Mouse (Mus musculus): Measurements from ENCODE around the gene Dgkq. TPM values are rescaled to one million over a fixed set of nuclear protein-coding genes. Genes with fewer than 3 reads are reported as not detected.

Gene Dgkq
- total RNA-seq, 4 experiments from 2014 or later = 2.6 to 4.6 (median 3.1) TPM

DNA sequence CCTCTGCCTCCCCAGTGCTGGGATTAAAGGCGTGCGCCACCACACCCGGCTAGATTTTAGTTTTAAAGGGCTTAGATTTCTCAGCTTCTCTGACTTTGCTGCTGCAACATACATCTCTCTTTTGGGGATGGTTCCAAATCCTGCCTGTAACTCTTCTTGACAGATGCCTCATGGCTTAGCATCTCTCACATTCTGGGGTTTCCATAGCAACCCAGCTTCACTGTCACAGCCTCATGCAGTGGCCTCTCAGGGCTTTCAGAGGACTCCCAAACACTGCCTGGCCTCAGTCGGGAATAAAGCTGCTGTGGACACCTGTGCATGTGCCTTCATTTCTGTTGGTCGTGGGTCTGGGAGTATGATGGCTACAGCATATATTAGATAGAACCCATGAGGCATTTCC is 19.6 kb upstream of the Dgkq start:
- no peak for DNase-seq (ENCODE audit: low spot score in 2 of 2)

DNA sequence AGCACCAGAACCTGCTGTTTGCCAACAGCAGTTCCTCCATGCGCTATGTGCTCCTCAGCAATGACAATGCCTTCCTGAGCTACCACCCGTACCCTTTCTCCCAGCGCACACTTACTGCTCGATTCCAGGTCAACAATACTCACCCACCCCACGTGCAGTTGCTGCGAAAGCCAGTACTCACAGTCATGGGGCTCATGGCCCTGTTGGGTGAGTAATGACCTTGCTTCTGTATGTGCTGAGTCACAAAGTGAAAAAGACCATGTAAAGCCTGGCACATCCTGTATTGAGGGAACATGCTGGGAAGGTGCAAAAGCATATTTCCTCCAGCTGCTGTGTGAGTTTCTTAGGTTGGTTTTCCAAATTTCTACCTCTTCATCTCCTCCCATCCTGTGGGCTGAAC is 11.4 kb upstream of the Dgkq start:
- DNase-seq (ENCODE audit: low spot score in 2 of 2) = no peak

DNA sequence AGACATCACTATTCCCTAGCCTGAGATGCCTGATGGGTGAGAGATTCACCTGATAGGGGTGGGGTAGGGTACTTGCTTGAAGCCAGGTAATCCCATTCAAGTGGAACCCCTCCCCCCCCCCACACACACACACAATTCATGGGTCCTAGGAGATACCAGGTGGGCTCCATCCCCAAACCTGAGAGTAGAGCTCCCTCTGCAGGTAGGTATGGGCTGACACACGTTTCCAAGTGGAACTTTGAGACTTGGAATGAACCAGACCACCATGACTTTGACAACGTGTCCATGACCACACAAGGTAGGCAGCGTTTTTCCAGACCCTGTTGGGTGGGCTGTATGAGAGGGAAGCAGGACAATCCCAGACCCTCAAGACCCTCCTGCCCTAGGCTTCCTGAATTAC is 10.4 kb upstream of the Dgkq start:
- no peak for DNase-seq (ENCODE audit: low spot score in 2 of 2)

DNA sequence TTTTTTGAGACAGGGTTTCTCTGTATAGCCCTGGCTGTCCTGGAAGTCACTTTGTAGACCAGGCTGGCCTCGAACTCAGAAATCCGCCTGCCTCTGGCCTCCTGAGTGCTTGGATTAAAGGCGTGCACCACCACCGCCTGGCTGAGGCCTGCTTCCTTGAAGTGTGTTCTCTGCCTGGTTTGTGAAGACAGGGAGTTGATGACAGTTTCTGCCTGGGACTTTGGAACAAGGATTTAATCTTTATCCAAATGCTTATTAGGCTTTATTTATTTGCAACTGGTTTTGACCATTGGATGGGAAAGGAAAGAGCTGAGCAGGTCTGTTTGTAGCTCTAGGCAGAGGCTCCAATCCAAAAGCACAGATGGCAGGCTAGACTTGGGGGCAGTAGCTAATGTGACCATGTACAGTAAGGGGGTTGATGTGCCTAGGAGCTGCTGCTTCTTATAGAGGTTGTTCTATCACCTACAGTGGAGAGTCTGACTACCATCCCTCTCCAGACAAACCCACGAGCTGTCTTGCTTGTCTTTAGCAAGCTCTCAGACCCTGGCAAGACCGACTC is 8.9 kb upstream of the Dgkq start:
- no peak for DNase-seq (ENCODE audit: low spot score in 2 of 2)

- no peak for DNase-seq (ENCODE audit: low spot score in 2 of 2)
These were observed 8.3 kb upstream of the Dgkq start for GRCm38 (mm10) chr5:108677605-108678295.

- DNase-seq (ENCODE audit: low spot score in 2 of 2) = no peak
These were observed 7.5 kb upstream of the Dgkq start for GRCm38 (mm10) chr5:108676772-108677498.

- no peak for DNase-seq (ENCODE audit: low spot score in 2 of 2)
These were observed 5.9 kb upstream of the Dgkq start, which contains the start of gene Slc26a1 for GRCm38 (mm10) chr5:108675251-108675816. Gene Slc26a1, minus strand, starts transcription at chr5:108675569.

DNA sequence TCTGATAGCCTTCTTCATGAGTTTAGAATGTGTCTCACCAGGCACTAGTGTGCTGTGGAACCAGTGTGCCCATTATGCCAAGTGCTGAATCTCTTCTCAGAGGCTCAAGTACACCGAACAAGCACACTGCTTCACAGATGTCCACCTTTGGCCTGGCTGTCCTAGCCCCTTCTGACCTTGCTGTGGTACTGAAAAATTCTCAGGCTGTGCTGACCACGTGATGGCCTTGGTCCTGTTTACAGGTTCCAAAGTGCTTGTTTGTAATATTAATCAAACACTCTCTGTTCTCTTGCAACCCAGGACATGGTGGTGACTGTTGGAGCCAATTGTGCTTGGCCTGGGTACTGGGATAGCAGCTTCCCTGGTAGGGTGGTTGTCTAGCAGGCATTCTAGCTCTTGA is 5.2 kb upstream of the Dgkq start:
- DNase-seq (ENCODE audit: low spot score in 2 of 2) = no peak

DNA sequence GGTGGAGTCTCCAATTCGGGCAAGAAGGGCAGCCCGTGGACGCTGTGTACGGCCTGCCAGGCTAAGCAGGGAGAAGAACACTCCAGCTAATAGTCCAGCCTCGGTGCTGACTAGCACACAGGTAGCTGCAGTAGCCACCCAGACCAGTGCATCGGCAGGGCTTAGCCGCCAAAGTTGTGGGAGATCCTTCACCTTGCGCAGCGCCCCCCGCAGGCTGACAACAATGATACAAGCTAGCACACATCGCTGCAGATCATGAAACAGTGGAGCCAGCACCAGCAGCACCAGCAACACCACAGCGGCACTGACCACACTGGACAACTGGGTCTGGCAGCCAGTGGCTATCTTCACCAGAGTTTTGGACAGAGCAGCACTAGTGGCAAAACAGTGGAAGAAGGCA is 2.3 kb upstream of the Dgkq start:
- DNase-seq (ENCODE audit: low spot score in 2 of 2) = no peak

GRCm38 (mm10) chr5:108670785-108671184 is 1.3 kb upstream of the Dgkq start:
- DNase-seq (ENCODE audit: low spot score in 2 of 2) = no peak

DNA sequence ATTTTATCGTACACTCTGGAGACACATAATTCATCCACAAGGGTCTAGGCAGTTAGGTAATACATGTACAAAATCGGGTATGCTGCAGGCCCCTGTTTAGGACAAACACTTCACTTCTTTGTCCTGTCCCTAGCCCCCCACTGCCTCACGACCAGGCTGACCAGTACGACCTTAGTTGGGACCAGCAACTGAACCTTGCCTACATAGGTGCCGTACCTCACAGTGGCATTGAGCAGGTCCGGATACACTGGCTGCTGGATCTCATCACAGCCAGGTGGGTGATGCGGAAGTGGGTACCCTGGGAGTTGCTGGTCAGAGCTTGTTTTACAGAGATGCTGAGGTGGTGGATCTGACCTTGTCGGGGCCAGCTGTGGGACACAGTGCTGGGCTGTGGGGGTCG is 514 bp upstream of the Dgkq start:
- DNase-seq (ENCODE audit: low spot score in 2 of 2) = no peak

- no peak for DNase-seq (ENCODE audit: low spot score in 2 of 2)
These were observed 1.0 kb downstream of the Dgkq start for GRCm38 (mm10) chr5:108668387-108668932.

GRCm38 (mm10) chr5:108667370-108667769 is 2.1 kb downstream of the Dgkq start:
- no peak for DNase-seq (ENCODE audit: low spot score in 2 of 2)

DNA sequence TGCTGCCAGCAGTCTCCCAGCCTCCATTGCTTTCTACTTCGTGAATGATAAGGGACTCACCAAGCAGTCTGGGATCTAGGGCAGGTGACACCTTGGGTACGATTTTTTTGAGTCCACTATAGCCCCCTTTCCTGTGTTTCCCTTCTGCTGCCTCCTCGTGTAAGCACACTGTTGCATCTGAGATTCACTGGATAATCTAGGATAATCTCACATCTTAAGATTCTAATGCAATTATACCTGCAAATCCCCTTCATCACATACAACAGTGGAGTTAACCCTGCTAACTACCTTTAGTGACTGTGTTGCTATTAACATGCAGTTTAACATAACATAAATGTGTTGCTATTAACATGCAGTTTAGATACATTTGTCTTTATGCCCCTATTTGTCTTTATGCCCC is 4.4 kb downstream of the Dgkq start:
- no peak for DNase-seq (ENCODE audit: low spot score in 2 of 2)

GRCm38 (mm10) chr5:108662772-108663171 is 6.7 kb downstream of the Dgkq start:
- no peak for DNase-seq (ENCODE audit: low spot score in 2 of 2)

DNA sequence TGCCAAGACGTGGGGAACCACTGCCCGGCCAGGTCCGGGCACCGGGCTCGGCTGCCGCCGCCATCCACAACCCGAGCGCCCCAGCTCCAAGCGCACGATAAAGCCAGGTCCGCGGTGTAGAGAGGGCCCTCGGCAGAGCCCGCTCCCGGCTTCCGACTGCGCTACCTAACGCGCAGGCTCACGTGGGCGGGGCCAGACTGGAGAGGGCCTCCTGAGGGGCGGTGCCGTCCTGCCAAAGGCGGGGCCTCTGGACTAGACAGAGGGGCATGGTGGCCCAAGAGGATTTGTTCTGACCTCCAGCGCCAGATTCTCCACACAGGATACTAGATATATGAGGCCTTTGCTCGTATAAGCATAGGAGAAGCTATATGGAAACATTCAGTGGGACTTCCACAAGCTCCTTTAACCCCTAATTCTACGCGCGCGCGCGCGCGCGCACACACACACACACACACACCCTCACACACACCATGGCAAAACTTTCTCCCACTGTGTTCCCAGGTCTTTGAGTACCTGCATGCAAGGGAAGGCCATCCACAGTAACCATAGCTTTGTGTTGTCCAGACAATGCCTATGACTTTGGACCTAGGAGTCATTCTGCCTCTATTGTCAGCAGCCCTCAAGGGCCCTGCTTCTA is 8.7 kb downstream of the Dgkq start:
- DNase-seq (ENCODE audit: low spot score in 2 of 2) = peak; percentile 83 to 90

DNA sequence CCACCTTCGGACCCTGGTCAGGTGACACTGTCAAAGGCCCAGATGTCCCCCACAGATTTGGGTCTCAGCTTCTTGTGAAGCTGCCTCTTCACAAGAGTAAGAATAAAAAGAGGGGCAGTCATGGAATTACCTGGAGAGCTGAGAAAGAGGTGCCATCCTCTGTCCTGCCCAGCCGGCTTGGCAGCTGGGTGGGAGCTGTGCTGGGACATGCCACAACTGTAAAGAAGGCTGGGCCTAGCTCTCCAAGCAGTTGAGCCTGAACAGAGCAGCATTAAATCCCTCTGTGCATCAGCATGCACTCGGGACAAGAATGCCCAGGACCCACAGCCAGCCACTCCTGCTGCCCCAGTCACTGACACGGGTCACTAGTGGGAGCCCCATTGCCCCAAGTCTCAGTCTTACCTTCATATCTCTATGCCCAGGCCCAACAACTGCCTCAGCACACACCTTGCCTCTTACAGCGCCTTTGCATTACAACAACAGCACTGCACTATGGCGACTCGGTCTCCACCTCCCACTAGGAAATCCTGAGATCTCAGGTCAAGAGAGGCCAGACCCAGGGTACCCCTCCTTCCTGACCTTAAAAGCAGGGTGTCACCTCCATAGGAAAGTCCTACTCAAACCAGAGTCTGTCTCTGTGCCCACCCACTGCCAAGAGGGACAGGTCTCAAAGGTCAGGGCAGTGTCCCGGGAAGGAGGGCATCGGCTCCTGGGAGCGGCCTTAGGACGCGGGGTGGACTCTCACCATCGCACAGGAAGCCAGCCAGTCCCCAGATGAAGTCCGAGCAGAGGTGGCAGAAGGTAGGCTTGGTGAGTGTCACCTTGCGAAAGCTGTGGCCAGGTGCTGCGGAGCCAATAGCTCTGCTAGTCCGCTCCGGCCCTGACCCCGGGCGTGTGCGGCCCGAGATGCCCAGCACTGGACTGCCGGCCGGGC is 9.5 kb downstream of the Dgkq start, which contains the start of gene Idua:
Gene Idua (plus strand): TSS at position 634 of the 934 bp plus-strand sequence.
- DNase-seq (ENCODE audit: low spot score in 2 of 2) = no peak

GRCm38 (mm10) chr5:108658611-108659010 is 10.9 kb downstream of the Dgkq start:
- no peak for DNase-seq (ENCODE audit: low spot score in 2 of 2)

DNA sequence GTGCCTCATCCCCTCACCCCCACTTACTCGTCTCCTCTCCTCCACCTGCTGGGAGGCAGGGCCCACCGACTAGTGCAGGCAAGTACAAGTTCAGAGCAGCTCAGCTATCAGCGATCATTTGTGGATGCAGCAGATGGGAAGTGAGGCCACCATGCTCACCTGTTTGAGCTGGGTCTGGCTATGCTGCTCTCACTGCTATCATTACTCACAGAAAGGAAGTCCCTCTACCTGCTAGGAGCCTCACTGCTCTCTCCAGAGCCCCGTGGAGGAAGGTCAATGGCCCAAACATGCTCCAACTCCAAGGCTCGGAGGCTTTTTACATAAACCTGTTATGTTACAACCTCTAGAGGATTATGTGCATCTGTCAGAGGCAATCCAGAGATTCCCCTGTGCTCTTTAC is 12.1 kb downstream of the Dgkq start:
- no peak for DNase-seq (ENCODE audit: low spot score in 2 of 2)

DNA sequence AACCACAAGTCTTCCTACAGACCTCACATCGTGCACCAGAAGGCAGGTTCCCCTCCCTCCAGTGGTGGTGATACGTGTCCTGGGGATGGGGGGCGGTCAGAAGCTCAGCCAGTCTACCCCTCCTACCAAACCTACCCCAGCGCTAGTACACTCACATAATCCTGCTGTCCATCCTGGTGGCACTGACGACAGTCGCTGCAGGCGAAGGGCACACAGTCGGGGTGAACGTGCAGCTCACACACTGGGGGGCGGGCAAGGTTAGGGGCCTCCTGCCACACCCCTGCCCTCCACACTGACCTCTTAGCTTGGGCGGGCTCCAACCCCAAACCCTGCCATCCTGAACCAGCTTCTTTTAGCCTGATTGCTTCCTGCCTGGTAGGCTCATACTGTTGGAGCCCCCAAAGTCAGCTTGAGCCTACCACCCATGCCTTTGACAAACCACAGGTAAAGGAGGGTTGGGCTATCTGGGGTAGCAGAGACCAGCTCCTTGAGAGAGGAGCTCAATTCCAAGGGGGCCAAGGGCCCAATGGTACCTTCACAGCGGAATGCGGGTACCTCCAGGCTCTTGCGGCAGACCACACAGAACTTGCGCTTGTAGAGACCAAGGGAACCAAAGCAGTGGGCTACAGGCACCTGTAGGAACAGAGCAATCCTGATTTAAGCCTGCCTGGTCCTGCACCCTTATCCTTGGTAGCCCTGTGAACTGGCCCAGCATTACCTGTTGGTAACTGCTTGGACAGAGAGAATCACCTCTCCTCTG is 13.4 kb downstream of the Dgkq start:
- DNase-seq (ENCODE audit: low spot score in 2 of 2) = no peak

Data from gastrocnemius, adult 8-10 months (tissue).